Mouse (Mus musculus) heart, postnatal 0 days (tissue): ENCODE results near the gene Tanc1. TPM values are rescaled to one million over a fixed set of nuclear protein-coding genes. Genes with fewer than 3 reads are reported as not detected.
"Not testable (repeated sequence)": the region's sequence is repeated elsewhere in the genome, so short reads cannot be mapped to it uniquely, and the experiment has no call there.

Experiments used
- ATAC-seq: fragments of 200-750 bp; cut with Nextera tagmentation; 2 replicates; pipeline ENCODE4 v1.8.0; 2017; ENCODE audit warnings: low read depth, moderate number of reproducible peaks, moderate library complexity; ENCODE audit not compliant: insufficient read depth
- DNase-seq: peaks from one replicate; pipeline ENCODE4 v3.0.0-alpha.2; 2016; ENCODE audit warnings: low spot score
- H3K27ac ChIP-seq: fragments of 300-500 bp; sonication (generic); 2 replicates; pipeline ENCODE4 v1.5.1; 2014; ENCODE audit warnings: low read depth, mild to moderate bottlenecking
- H3K27me3 ChIP-seq: fragments of 300-500 bp; sonication (generic); 2 replicates; pipeline ENCODE4 v1.6.1; 2014; ENCODE audit warnings: low read length, mixed read lengths; ENCODE audit not compliant: control insufficient read depth, insufficient read depth
- H3K36me3 ChIP-seq: fragments of 300-500 bp; sonication (generic); replicated peaks from 2 replicates; pipeline ENCODE4 v1.6.1; 2014; ENCODE audit warnings: low read length, mixed read lengths; ENCODE audit not compliant: control insufficient read depth, insufficient read depth
- H3K4me1 ChIP-seq: fragments of 300-500 bp; sonication (generic); 2 replicates; pipeline ENCODE4 v1.6.1; 2014; ENCODE audit warnings: antibody characterized with exemption; ENCODE audit not compliant: control insufficient read depth, insufficient read depth
- H3K4me2 ChIP-seq: fragments of 300-500 bp; sonication (generic); 2 replicates; pipeline ENCODE4 v1.6.1; 2014; ENCODE audit warnings: low read depth, mild to moderate bottlenecking, low read length, moderate library complexity
- H3K4me3 ChIP-seq: fragments of 300-500 bp; sonication (generic); 2 replicates; pipeline ENCODE4 v1.5.1; 2014; ENCODE audit warnings: low read depth, low read length
- H3K9ac ChIP-seq: fragments of 300-500 bp; sonication (generic); replicated peaks from 2 replicates; pipeline ENCODE4 v1.6.1; 2014; ENCODE audit warnings: low read depth, low read length, mixed read lengths
- H3K9me3 ChIP-seq: fragments of 300-500 bp; sonication (generic); replicated peaks from 2 replicates; pipeline ENCODE4 v1.6.1; 2016; ENCODE audit warnings: low read length; ENCODE audit not compliant: control insufficient read depth
- CTCF ChIP-seq: IDR thresholded peaks from 2 replicates; pipeline ENCODE4 v1.5.1; 2016; ENCODE audit warnings: antibody characterized with exemption, control low read depth, low read depth
- EP300 ChIP-seq: IDR thresholded peaks from 2 replicates; pipeline ENCODE4 v1.6.1; 2016; ENCODE audit warnings: antibody characterized with exemption, low read depth
- WGBS: fragments of 180-500 bp; shearing (Covaris S2); extraction: QIAGEN DNeasy Blood & Tissue Kit; methylation state at CpG from one replicate; pipeline ENCODE4 v1.1.7; 2014; 5-methylcytosine and 5-hydroxymethylcytosine counted together
- polyA plus RNA-seq: library from polyadenylated mRNA; unstranded; fragments of >200 nt; fragmentation: Nextera tagmentation; extraction: Ambion mirVana; gene quantifications from 2 replicates; pipeline ENCODE4 v1.2.1, GENCODE M21; 2015
- total RNA-seq: library from RNA; depleted of rRNA; stranded (reverse); fragments of >200 nt; gene quantifications from 2 replicates; pipeline ENCODE4 v1.2.3, GENCODE M21; 2014; ENCODE audit warnings: low replicate concordance

Gene Tanc1
- total and polyA plus RNA-seq, 2 experiments from 2014 or later: 12.3 to 21.9 TPM

DNA sequence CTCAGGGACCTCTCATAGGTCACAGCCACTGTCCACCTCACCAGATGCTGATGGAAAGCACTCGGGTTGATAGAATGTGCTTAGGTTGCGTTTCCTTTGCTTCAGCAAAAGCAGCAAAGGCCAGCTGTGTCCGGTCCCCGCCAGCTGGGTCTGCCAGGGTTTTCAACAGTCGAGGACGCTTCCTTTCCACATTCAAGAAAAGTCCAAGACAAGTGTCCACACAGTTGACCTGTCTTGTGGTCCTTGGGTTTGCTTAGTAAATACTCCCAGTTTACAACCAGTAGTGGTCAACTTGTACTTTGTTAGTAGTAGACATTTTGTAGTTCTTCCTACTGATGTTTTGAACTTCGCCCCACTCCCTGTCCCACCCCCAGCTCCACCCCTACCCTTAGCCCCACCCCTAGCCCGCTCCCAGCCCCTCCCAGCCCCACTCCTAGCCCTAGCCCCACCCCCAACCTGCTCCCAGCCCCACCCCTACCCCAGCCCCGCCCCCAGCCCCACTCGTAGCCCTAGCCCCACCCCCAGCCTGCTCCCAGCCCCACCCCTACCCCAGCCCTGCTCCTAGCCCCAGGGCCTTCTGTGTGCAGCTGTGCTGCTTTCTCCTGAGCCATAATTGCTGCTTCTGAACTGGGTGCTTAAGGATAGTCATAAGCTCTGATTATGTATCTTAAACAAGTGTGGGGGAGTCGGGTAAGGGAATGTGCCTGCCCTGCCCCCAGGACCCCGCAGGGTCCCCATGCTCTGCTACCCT lies 229.5 kb downstream of the Tanc1 start:
- H3K4me3 ChIP-seq: no peak overlapping the region
- H3K9ac ChIP-seq: no peak overlapping the region
- no peaks in the 10 kb centered on the region for H3K9me3 ChIP-seq
- no peaks in the 10 kb centered on the region for H3K4me1 ChIP-seq
- H3K36me3 ChIP-seq: peaks cover 44% of the 10 kb centered on the region
- no peak overlapping the region for H3K27ac ChIP-seq
- H3K27me3 ChIP-seq: no peaks in the 10 kb centered on the region
- ATAC-seq (peak; percentile 40), DNase-seq (no peak)
- no peak overlapping the region for H3K4me2 ChIP-seq
- TF ChIP-seq EP300 (no peak), CTCF (no peak)
- 59% methylated on average over 12 of the region's 12 CpGs for WGBS

DNA sequence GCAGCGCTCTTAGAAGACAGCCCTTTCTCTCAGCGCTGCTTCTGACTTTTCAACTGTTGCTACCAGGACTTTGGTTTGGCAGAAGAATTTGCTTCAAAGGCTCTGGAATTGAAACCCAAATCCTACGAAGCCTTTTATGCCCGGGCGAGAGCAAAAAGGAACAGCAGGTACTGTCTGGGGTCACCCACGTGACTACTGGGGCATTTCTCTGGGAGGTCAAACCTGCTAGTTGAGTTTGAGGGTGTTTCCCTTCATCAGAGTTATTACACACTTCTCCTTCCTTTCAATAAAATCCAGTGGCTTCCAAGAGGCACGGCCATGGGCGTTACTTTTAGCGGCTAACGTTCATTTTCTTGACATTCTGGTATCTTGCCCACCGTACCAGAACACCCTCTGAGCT lies 230.1 kb downstream of the Tanc1 start:
- DNase-seq: no peak
- Histone ChIP-seq H3K4me2 (no peak overlapping the region), H3K9ac (no peak overlapping the region), H3K4me1 (no peaks in the 10 kb centered on the region), H3K36me3 (peaks cover 39% of the 10 kb centered on the region), H3K4me3 (no peak overlapping the region), H3K27me3 (no peaks in the 10 kb centered on the region), H3K9me3 (no peaks in the 10 kb centered on the region), H3K27ac (no peak overlapping the region)
- 86% methylated on average over 11 of the region's 11 CpGs for WGBS
- TF ChIP-seq CTCF (no peak), EP300 (no peak)
- ATAC-seq: no peak

DNA sequence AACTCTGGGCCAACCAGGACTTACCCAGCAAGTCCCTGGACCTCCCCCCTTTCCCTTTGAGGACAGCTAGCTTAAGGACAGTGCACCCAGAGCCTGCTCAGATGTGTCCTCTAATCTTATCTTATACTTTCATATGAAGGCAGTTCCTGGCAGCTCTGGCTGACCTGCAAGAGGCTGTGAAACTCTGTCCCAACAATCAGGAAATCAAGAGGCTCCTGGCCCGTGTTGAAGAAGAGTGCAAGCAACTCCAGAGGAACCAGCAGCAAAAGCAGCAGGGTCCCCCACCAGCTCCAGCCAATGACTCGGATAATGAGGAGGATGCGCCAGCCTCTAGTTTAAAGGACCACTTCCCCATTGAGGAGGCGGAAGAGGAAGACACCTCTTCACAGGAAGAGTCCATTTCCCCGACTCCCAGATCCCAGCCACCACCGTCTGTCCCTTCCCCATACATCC lies 230.7 kb downstream of the Tanc1 start:
- no peaks in the 10 kb centered on the region for H3K9me3 ChIP-seq
- no peak for DNase-seq
- no peak overlapping the region for H3K4me2 ChIP-seq
- no peak overlapping the region for H3K9ac ChIP-seq
- peaks cover 32% of the 10 kb centered on the region for H3K36me3 ChIP-seq
- WGBS: 57% methylated on average over 6 of the region's 6 CpGs
- H3K27ac ChIP-seq: no peak overlapping the region
- no peak for TF ChIP-seq CTCF
- TF ChIP-seq EP300: no peak
- no peak for ATAC-seq
- H3K27me3 ChIP-seq: no peaks in the 10 kb centered on the region
- no peak overlapping the region for H3K4me3 ChIP-seq
- H3K4me1 ChIP-seq: no peaks in the 10 kb centered on the region

DNA sequence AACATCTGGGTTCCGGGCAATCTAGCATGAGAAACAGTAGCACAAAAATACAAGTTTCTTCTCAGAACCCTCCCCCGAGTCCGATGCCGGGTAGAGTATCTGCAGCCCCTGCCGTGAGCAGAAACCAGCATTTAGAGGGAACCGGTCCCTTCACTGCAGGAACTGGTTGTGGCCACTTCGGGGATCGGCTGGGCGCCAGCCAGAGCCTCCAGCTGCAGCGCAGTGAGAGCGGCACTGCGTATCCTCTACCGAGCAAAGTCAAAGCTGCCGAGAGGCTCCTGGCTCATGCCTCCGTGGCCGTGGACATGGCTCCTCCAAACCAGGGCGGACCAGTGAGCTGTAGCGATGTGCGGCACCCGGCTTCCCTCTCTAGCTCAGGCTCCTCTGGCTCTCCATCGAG lies 231.3 kb downstream of the Tanc1 start:
- H3K27me3 ChIP-seq: no peaks in the 10 kb centered on the region
- no peak for DNase-seq
- no peak for ATAC-seq
- H3K27ac ChIP-seq: no peak overlapping the region
- no peak overlapping the region for H3K4me3 ChIP-seq
- H3K9ac ChIP-seq: no peak overlapping the region
- peaks cover 29% of the 10 kb centered on the region for H3K36me3 ChIP-seq
- TF ChIP-seq CTCF (no peak), EP300 (no peak)
- H3K4me2 ChIP-seq: no peak overlapping the region
- no peaks in the 10 kb centered on the region for H3K9me3 ChIP-seq
- 86% methylated on average over 21 of the region's 21 CpGs for WGBS
- H3K4me1 ChIP-seq: no peaks in the 10 kb centered on the region

DNA sequence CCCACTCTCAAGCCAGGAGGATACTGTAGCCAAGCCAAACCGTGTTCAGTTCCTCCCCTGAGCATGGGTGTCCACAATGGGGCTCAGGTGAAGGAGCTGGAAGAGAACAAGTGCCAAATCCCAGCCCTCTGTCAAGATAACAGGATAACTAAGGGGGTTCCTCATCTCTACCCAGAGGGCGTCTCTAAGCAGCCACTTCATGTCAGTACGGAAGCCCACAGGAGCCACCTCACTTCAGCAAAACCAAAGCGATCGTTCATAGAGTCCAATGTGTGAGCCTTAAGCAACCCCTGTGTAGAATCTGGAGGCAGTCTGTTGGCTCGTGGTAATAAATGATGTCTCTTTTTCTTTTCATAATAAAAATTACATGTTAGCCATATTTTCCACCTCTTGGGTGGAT lies 232.0 kb downstream of the Tanc1 start:
- Histone ChIP-seq H3K4me1 (no peaks in the 10 kb centered on the region), H3K36me3 (peaks cover 27% of the 10 kb centered on the region), H3K27ac (no peak overlapping the region), H3K27me3 (no peaks in the 10 kb centered on the region), H3K9me3 (no peaks in the 10 kb centered on the region), H3K4me3 (no peak overlapping the region), H3K9ac (no peak overlapping the region), H3K4me2 (no peak overlapping the region)
- DNase-seq (no peak), ATAC-seq (no peak)
- WGBS: 77% methylated on average over 6 of the region's 6 CpGs
- TF ChIP-seq EP300 (no peak), CTCF (no peak)

DNA sequence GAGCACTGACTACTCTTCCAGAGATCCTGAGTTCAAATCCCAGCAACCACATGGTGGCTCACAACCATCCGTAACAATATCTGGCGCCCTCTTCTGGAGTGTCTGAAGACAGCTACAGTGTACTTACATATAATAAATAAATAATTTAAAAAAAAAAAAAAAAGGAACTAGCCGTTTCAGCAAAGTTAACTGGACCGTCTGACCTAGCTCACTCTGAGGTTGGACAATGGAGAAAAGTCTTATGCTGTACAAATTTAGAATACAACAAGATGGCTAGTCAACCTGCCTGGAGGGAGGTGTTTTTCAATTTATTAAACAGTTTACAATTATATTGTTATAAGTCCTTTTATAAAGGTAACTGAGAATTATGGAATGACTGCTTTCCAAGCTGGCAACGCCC lies 240.0 kb downstream of the Tanc1 start:
- not testable (repeated sequence) for ATAC-seq

More for the DNA sequence above, 240.0 kb downstream of the Tanc1 start:
- not testable (repeated sequence) for H3K4me2 ChIP-seq, H3K27ac ChIP-seq, H3K9ac ChIP-seq, H3K4me3 ChIP-seq, DNase-seq, H3K9me3 ChIP-seq, H3K4me1 ChIP-seq, H3K27me3 ChIP-seq
- 76% methylated on average over 3 of the region's 5 CpGs for WGBS
- H3K36me3 ChIP-seq: peaks cover 11% of the 10 kb centered on the region; the same call in 1 of the 2 replicates
